Mouse (Mus musculus): ENCODE measurements around the gene Cdx4. TPM values are rescaled to one million over a fixed set of nuclear protein-coding genes. Genes with fewer than 3 reads are reported as not detected.

Cdx4 gene
- polyA plus RNA-seq, 1 experiment, result not detected

- WGBS, result 15% methylated on average over 2 of the region's 2 CpGs
- no peak for DNase-seq (ENCODE audit: low read depth, low spot score)
Observed at GRCm38 (mm10) chrX:103371627-103372026, 50.4 kb downstream of the Cdx4 start.

- WGBS, result 72% methylated on average over 5 of the region's 5 CpGs
- DNase-seq (ENCODE audit: low read depth, low spot score), result no peak
Observed at GRCm38 (mm10) chrX:103374250-103374649, 53.1 kb downstream of the Cdx4 start.

Other genes starting within 250 kb of the Cdx4 start
- not detected in 2 replicates for gene Nap1l2, start 134.8 kb upstream of the Cdx4 start, polyA plus RNA-seq (2012; rRNA removed)
- gene Chic1, start 35.1 kb downstream of the Cdx4 start, polyA plus RNA-seq (2012; rRNA removed), result 1.3 and 1.8 TPM in 2 replicates
- 0.21 and 0.32 TPM in 2 replicates for gene Tsx, start 93.1 kb downstream of the Cdx4 start, polyA plus RNA-seq (2012; rRNA removed)
- gene Gm26992, start 100.6 kb downstream of the Cdx4 start, polyA plus RNA-seq (2012; rRNA removed), result 0.27 and 0.37 TPM in 2 replicates

Measured in large intestine, adult 2 months (tissue).